Mouse (Mus musculus) ES-Bruce4 (cell line): ENCODE measurements around the gene Plekhg5.

Experiments used
- CTCF ChIP-seq: IDR thresholded peaks from one replicate; pipeline ENCODE4 v1.8.1; 2011; ENCODE audit warnings: low read depth, low read length
- EP300 ChIP-seq: IDR thresholded peaks from 2 replicates; pipeline ENCODE4 v1.6.1; 2011; ENCODE audit warnings: low read depth, low read length; ENCODE audit not compliant: insufficient read depth
- POLR2A ChIP-seq: IDR thresholded peaks from one replicate; pipeline ENCODE4 v1.8.1; 2011; ENCODE audit warnings: low read length; ENCODE audit not compliant: insufficient read depth

DNA sequence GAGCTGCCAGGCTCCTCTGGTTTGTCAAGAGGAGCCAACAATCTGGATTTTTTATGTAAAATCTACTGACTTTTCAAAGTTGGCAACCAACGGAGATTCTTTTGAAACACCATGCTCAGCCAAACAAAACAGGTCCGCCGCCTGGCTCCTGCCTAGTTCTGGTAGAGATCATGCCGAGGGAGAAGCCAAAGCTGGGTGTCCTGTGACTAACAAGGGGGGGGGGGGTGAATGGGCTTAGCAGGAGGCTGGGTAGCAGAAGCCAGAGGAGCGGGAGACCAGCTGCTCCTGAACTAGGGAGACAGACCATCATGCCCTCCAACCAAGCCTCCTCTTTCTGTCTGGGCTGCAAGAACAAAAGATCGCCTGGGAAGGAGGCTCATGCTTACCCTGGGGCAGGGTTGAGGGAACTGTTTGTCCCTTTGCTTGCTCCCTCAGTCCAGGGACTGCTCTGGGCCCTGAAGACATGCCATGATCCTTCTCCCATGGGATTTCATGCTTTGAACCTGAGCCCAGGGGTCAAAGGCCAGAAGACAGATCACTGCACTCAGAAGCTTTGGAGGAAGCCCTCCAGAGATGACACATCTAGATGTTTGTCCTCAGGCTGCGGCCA is 11.4 kb downstream of the Plekhg5 start:
- TF ChIP-seq CTCF (no peak), EP300 (no peak), POLR2A (no peak)
